Mouse (Mus musculus) liver, embryonic 14.5 days (tissue): ENCODE measurements around the gene Nepro. TPM values are rescaled to one million over a fixed set of nuclear protein-coding genes. Genes with fewer than 3 reads are reported as not detected.

Experiments
- ATAC-seq: fragments of 200-750 bp; cut with Nextera tagmentation; 2 replicates; pipeline ENCODE4 v1.8.0; 2017; ENCODE audit warnings: moderate number of reproducible peaks, mild to moderate bottlenecking, moderate library complexity; ENCODE audit not compliant: insufficient read depth
- DNase-seq, 3 experiments: peaks; one replicate each; pipeline ENCODE4 v3.0.0-alpha.2; 2012 to 2013; ENCODE audit warnings: low read depth in 3 of 3, low spot score in 3 of 3
- H3K27ac ChIP-seq: fragments of 300-500 bp; sonication (generic); 2 replicates; pipeline ENCODE4 v1.5.1; 2014; ENCODE audit warnings: moderate library complexity, mild to moderate bottlenecking, control low read depth, inconsistent platforms
- H3K27me3 ChIP-seq: fragments of 300-500 bp; sonication (generic); 2 replicates; pipeline ENCODE4 v1.6.1; 2014; ENCODE audit warnings: mild to moderate bottlenecking, low read length, moderate library complexity; ENCODE audit not compliant: control insufficient read depth, insufficient read depth
- H3K36me3 ChIP-seq: fragments of 300-500 bp; sonication (generic); replicated peaks from 2 replicates; pipeline ENCODE4 v1.6.1; 2014; ENCODE audit warnings: low read depth; ENCODE audit not compliant: control insufficient read depth, insufficient read depth
- H3K4me1 ChIP-seq, 2 experiments: fragments of 200-500 bp in 1 of 2; fragments of 300-500 bp in 1 of 2; sonication (generic) in 1 of 2; replicated peaks; 2 replicates each; pipeline ENCODE4 v1.6.1; 2012 to 2014; ENCODE audit warnings: antibody characterized with exemption in 1 of 2, inconsistent platforms in 1 of 2, low read length in 1 of 2; ENCODE audit not compliant: control insufficient read depth in 2 of 2, insufficient read depth in 2 of 2
- H3K4me2 ChIP-seq: fragments of 300-500 bp; sonication (generic); 2 replicates; pipeline ENCODE4 v1.6.1; 2014; ENCODE audit warnings: low read depth, mild to moderate bottlenecking, control low read depth, moderate library complexity
- H3K4me3 ChIP-seq, 2 experiments: fragments of 200-500 bp in 1 of 2; fragments of 300-500 bp in 1 of 2; sonication (generic) in 1 of 2; 2 replicates each; pipeline ENCODE4 v1.5.1; 2012 to 2014; ENCODE audit warnings: low read depth in 2 of 2, low read length in 2 of 2, mild to moderate bottlenecking in 2 of 2, control low read depth in 1 of 2, inconsistent platforms in 1 of 2, moderate library complexity in 1 of 2; ENCODE audit not compliant: insufficient read depth in 1 of 2
- H3K9ac ChIP-seq: fragments of 300-500 bp; sonication (generic); replicated peaks from 2 replicates; pipeline ENCODE4 v1.6.1; 2014; ENCODE audit warnings: mild to moderate bottlenecking, control low read depth, moderate library complexity
- H3K9me3 ChIP-seq: fragments of 300-500 bp; sonication (generic); 2 replicates; pipeline ENCODE4 v1.6.1; 2016; ENCODE audit warnings: low read length, mixed read lengths; ENCODE audit not compliant: control insufficient read depth
- CTCF ChIP-seq: IDR thresholded peaks from 2 replicates; pipeline ENCODE4 v1.5.1; 2016; ENCODE audit warnings: antibody characterized with exemption, low read depth, control low read depth
- EP300 ChIP-seq: IDR thresholded peaks from 2 replicates; pipeline ENCODE4 v1.6.1; 2016; ENCODE audit warnings: antibody characterized with exemption, low read depth
- WGBS: fragments of 180-500 bp; shearing (Covaris S2); extraction: QIAGEN DNeasy Blood & Tissue Kit; methylation state at CpG from one replicate; pipeline ENCODE4 v1.1.7; 2014; ENCODE audit not compliant: insufficient replicate concordance; 5-methylcytosine and 5-hydroxymethylcytosine counted together
- polyA plus RNA-seq, 2 experiments: library from polyadenylated mRNA; depleted of rRNA in 1 of 2; stranded (reverse) in 1 of 2; unstranded in 1 of 2; fragments of >200 nt; fragmentation: Nextera tagmentation in 1 of 2; extraction: Ambion mirVana in 1 of 2; gene quantifications; 2 replicates each; pipeline versions ENCODE4 v1.2.1 to v1.2.3; 2012 to 2014

Gene Nepro
- polyA plus RNA-seq, 2 experiments: 2.4 to 3.9 TPM

DNA sequence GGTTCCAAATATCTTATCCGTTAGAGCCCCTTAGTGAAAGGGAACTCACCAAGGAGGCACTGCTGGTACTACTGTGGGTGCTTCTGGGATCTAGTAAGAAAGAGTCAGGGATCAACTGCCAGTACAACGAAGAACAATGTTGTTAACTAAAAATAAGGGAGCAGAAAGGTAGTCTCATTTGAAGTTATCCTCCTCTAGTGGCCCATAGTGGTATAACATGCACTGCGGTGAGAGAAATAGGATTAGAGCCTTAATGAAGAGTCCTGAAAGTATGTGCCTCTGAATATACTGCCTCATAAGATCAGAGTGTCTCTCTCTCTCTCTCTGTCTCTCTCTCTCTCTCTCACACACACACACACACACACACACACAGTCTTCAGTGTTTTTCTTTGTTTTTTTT lies 3.6 kb upstream of the Nepro start:
- Histone ChIP-seq H3K27ac (no peak overlapping the region), H3K9me3 (no peaks in the 10 kb centered on the region), H3K4me2 (no peak overlapping the region), H3K4me1 (peaks cover 4 to 13% of the 10 kb centered on the region in 2 experiments), H3K36me3 (no peaks in the 10 kb centered on the region), H3K9ac (no peak overlapping the region), H3K27me3 (no peaks in the 10 kb centered on the region), H3K4me3 (no peak overlapping the region)
- WGBS: 58% methylated on average over 3 of the region's 3 CpGs
- no peak for ATAC-seq
- TF ChIP-seq CTCF (peak; percentile 55), EP300 (no peak)
- DNase-seq: no peak

DNA sequence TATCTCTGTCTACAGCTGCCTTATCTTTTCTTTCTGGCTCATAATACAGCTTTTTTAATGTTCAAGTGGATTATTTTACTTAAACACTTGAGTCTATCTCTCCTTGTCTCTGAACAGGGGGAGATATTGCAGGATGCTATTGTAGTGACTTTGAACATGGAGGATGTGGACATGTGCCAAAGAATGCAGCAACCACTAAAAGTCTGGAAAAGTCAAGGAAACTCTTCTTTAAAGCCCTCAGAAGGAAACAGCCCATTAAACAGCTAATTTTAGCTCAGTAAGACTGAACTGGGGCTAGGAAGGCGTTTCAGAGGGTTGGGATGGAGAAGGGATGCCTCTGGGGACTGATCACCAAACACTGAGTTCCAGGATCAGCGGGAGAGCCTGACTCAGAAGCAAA lies 1.4 kb upstream of the Nepro start:
- no peaks in the 10 kb centered on the region for H3K9me3 ChIP-seq
- H3K27me3 ChIP-seq: no peaks in the 10 kb centered on the region
- WGBS: 61% methylated on average over 2 of the region's 2 CpGs
- DNase-seq (no peak), ATAC-seq (no peak)
- no peak overlapping the region for H3K4me3 ChIP-seq
- peaks cover 3% of the 10 kb centered on the region; the same call in 1 of the 2 replicates for H3K36me3 ChIP-seq
- H3K27ac ChIP-seq: no peak overlapping the region
- H3K4me1 ChIP-seq: peaks cover 4 to 16% of the 10 kb centered on the region in 2 experiments
- TF ChIP-seq EP300 (no peak), CTCF (no peak)
- no peak overlapping the region for H3K9ac ChIP-seq
- H3K4me2 ChIP-seq: no peak overlapping the region

DNA sequence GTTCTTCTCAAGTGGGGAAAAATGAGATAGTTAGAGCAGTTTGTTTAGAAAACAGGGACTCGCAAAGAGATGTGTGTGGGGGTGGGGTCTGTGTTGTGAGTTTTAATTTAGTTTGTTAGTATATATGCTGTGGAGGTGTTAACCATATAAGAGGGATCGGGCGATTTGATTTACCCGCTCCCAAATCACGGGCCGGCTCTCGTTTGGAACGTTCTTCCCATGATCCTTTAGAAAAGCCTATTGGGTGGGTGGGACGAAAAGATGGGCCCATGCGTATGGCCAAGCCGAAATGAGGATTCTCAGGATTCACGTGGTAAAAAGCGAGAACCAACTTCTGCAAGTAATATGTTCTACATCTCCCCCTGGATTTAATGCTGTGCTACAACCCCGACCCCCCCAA lies 746 bp downstream of the Nepro start:
- Histone ChIP-seq H3K4me1 (peaks cover 4 to 16% of the 10 kb centered on the region in 2 experiments), H3K27ac (peak overlapping the region; percentile 69), H3K36me3 (peaks cover 8% of the 10 kb centered on the region), H3K9ac (peak overlapping the region; percentile 85), H3K9me3 (no peaks in the 10 kb centered on the region), H3K4me2 (peak overlapping the region; percentile 95), H3K4me3 (peak overlapping the region; percentile 87 to 96), H3K27me3 (no peaks in the 10 kb centered on the region)
- no peak for DNase-seq
- no peak for ATAC-seq
- TF ChIP-seq CTCF (no peak), EP300 (no peak)
- WGBS: under 1% methylated on average over 14 of the region's 14 CpGs

DNA sequence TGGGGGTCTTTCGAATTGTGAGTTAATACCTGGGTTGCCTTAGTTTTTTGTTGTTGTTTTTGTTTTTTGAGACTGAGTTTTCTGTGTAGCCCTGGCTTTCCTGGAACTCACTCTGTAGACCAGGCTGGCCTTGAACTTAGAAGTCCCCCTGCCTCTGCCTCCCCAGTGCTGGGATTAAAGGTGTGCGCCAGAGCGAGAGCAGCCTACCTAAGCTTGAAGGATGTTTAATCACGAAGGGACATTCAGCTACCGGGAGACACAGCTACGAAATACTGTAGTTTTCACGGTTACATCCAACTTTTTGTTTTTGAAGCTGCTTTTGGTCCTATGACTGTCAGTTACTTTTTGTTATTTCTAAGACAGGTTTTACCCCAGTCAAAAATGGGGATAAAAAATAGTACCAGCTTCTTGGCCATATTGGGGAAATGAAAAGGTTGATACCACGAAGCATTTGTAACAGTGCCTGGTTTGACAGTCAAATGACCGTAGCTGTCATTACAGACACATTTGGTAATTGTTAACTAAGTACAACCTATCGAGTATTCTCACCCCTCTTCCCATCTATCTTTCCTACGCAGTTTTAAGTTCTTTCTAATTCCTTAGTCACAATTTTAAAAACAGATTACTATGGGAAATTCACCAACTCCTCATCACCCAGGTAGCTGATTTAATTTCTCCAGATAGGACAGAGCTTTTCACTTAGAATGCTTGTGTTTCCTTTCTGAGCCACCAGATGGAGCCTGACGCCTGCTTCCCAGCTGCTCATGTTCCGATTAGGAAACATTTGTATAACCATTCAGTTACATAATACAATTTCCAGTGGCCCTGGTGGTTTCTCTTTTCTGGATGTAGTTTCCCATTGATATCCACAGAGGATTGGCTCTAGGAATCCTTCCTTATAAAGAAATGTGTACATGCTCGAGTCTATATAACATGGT lies 1.5 kb downstream of the Nepro start:
- H3K4me3 ChIP-seq: peak overlapping the region; percentile 36 to 87

DNA sequence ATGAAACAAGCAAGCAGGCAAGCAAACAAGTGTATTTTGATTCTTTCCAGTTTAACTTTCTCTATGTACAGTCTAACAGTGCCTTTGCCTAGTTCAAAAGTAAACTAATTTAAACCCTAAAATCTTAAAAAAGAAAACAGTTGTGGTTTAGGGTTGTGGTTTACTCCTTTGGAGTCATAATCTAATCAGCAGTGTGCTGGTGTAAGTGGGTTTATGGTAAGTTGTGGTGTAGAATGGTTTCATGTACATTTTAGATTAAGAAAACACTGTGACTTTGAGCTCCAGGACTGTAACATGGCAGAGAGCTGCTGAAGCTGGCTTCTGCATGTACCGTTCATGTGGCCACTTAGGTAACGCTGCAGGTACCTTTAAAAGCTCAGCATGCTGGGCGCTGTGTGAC lies 3.4 kb downstream of the Nepro start:
- TF ChIP-seq EP300 (no peak), CTCF (no peak)
- H3K4me3 ChIP-seq: no peak overlapping the region
- no peak overlapping the region for H3K9ac ChIP-seq
- H3K36me3 ChIP-seq: peaks cover 26% of the 10 kb centered on the region
- WGBS: 50% methylated on average over 3 of the region's 3 CpGs
- DNase-seq (no peak), ATAC-seq (no peak)
- no peaks in the 10 kb centered on the region for H3K27me3 ChIP-seq
- no peak overlapping the region for H3K27ac ChIP-seq
- H3K4me2 ChIP-seq: no peak overlapping the region
- no peaks in the 10 kb centered on the region for H3K9me3 ChIP-seq
- peaks cover 3 to 16% of the 10 kb centered on the region in 2 experiments for H3K4me1 ChIP-seq

More for the DNA sequence above, 1.5 kb downstream of the Nepro start:
- DNase-seq (peak; percentile 63 to 68 (median 66)), ATAC-seq (no peak)
- Histone ChIP-seq H3K27ac (peak overlapping the region; percentile 69; the same call in 1 of the 2 replicates), H3K36me3 (peaks cover 10% of the 10 kb centered on the region), H3K4me1 (peaks cover 4 to 16% of the 10 kb centered on the region in 2 experiments), H3K9me3 (no peaks in the 10 kb centered on the region), H3K27me3 (no peaks in the 10 kb centered on the region), H3K9ac (peak overlapping the region; percentile 85), H3K4me2 (peak overlapping the region; percentile 95)
- WGBS: 28% methylated on average over 14 of the region's 14 CpGs
- TF ChIP-seq EP300 (no peak), CTCF (peak; percentile 83)
